Mouse (Mus musculus): ENCODE measurements around the gene Isg20l2. TPM values are rescaled to one million over a fixed set of nuclear protein-coding genes. Genes with fewer than 3 reads are reported as not detected.

Gene Isg20l2
- polyA plus RNA-seq, 1 experiment from 2014 or later, result 60.7 TPM

DNA sequence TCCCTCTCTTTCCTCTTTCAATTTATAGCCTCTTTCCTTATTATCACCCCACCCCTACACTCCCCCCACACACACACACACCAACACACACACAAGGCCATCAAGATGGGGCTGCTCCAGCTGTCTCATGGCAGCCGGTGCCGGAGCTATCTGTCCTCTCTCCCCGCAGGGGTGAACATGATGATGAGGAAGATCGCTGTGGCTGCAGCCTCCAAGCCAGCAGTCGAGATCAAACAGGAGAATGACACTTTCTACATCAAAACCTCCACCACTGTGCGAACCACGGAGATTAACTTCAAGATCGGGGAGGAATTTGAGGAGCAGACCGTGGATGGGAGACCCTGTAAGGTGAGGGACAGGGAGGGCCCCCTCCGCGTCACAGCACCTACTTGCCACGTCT, 21.8 kb downstream of the Isg20l2 start:
- Histone ChIP-seq H3K27ac (0 out of 2 replicates have a peak overlapping the region, but pooled peaks have one; percentile 33), H3K9me3 (no peaks in the 10 kb centered on the region), H3K4me1 (peaks cover 55% of the 10 kb centered on the region), H3K36me3 (peaks cover 5% of the 10 kb centered on the region; the same call in 1 of the 2 replicates), H3K4me3 (peak overlapping the region; percentile 8; the same call in 1 of the 2 replicates), H3K9ac (peak overlapping the region; percentile 47), H3K4me2 (replicated peaks) (peak overlapping the region; percentile 71), H3K27me3 (replicated peaks) (no peaks in the 10 kb centered on the region)
- 17% methylated on average over 12 of the region's 12 CpGs for WGBS
- ATAC-seq (ENCODE audit: low FRiP score, low read depth), result no peak

DNA sequence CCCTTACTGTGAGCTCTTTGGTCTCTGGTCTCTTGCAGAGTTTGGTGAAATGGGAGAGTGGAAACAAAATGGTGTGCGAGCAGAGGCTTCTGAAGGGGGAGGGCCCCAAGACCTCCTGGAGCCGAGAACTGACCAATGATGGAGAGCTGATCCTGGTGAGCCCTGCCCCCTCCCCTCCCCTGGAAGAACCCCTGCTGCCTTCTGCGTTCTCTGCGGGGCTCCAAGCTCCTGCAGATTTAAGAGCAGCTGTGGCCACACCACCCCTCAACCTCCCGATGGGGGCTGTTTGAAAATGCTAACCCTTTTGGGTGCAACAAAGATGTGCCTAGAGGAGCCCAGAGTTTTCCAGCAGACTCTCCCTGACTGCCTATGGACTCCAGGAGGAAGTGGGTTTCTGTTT, 22.3 kb downstream of the Isg20l2 start:
- Histone ChIP-seq H3K27ac (0 out of 2 replicates have a peak overlapping the region, but pooled peaks have one; percentile 33), H3K4me1 (peaks cover 50% of the 10 kb centered on the region), H3K9me3 (no peaks in the 10 kb centered on the region), H3K9ac (peak overlapping the region; percentile 47), H3K4me2 (replicated peaks) (peak overlapping the region; percentile 71), H3K27me3 (replicated peaks) (no peaks in the 10 kb centered on the region), H3K36me3 (peaks cover 5% of the 10 kb centered on the region; the same call in 1 of the 2 replicates), H3K4me3 (0 out of 2 replicates have a peak overlapping the region, but pooled peaks have one; percentile 8)
- 0 out of 2 replicates have a peak, but pooled peaks have one; percentile 21 for ATAC-seq (ENCODE audit: low FRiP score, low read depth)
- WGBS, result 3% methylated on average over 5 of the region's 5 CpGs

DNA sequence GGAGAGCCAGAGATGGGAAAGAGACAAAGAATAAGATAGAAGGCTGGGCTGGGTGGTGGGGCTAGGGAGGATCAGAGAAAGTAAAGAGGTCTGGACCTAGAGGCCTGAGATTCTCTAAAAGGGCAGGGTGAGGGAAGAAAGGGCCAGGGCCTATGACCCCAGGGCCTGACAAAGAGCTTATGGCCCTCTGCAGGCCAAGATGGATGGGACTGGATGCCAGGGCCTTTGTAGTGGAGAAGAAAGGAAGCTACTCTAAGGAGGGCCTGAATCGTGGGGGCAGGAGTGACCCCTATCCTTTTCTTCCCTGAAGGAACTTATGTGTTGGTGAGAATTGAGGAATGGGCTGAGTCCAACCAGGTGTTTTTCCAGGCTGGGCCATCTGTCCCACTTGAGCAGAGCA, 27.9 kb downstream of the Isg20l2 start:
- Histone ChIP-seq H3K9ac (no peak overlapping the region), H3K4me1 (peaks cover 32% of the 10 kb centered on the region)

GRCm38 (mm10) chr3:87958476-87958875, 28.4 kb downstream of the Isg20l2 start:
- H3K9ac ChIP-seq, result no peak overlapping the region
- ATAC-seq (ENCODE audit: low FRiP score, low read depth), result no peak
- peaks cover 29% of the 10 kb centered on the region for H3K4me1 ChIP-seq
- H3K27me3 ChIP-seq (replicated peaks), result no peaks in the 10 kb centered on the region
- H3K9me3 ChIP-seq, result no peaks in the 10 kb centered on the region
- 12% methylated on average over 4 of the region's 4 CpGs for WGBS
- no peak overlapping the region for H3K27ac ChIP-seq
- H3K36me3 ChIP-seq, result peaks cover 5% of the 10 kb centered on the region; the same call in 1 of the 2 replicates
- H3K4me2 ChIP-seq (replicated peaks), result no peak overlapping the region
- H3K4me3 ChIP-seq, result no peak overlapping the region

More for the DNA sequence above, 27.9 kb downstream of the Isg20l2 start:
- no peaks in the 10 kb centered on the region for H3K27me3 ChIP-seq (replicated peaks)
- peaks cover 5% of the 10 kb centered on the region; the same call in 1 of the 2 replicates for H3K36me3 ChIP-seq
- H3K27ac ChIP-seq, result no peak overlapping the region
- no peak for ATAC-seq (ENCODE audit: low FRiP score, low read depth)
- WGBS, result 8% methylated on average over 1 of the region's 1 CpGs
- H3K9me3 ChIP-seq, result no peaks in the 10 kb centered on the region
- H3K4me2 ChIP-seq (replicated peaks), result no peak overlapping the region
- H3K4me3 ChIP-seq, result no peak overlapping the region

DNA sequence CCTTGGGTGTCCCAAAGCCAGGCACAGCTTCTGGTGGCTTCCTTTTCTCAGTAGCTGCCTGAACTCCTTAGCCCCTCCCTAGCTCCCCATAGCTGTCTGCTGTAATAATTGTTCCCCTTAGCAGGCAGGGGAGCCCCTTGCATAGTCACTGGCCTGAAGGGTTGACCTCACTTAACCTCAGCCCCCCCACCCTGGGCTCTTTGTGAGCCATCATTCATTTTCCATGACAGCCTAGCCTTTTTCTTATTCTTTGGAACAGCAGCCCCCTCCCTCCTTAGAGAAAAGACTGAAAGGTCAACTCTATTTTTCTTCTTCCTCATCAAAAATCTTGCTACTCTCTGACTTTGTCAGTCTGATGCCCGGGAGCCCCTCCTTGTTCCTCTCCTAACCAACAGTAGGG, 28.9 kb downstream of the Isg20l2 start:
- ATAC-seq (ENCODE audit: low FRiP score, low read depth), result no peak
- Histone ChIP-seq H3K27ac (0 out of 2 replicates have a peak overlapping the region, but pooled peaks have one; percentile 12), H3K4me1 (peaks cover 29% of the 10 kb centered on the region), H3K36me3 (peaks cover 3% of the 10 kb centered on the region; the same call in 1 of the 2 replicates), H3K9me3 (no peaks in the 10 kb centered on the region), H3K9ac (no peak overlapping the region), H3K4me3 (no peak overlapping the region), H3K27me3 (replicated peaks) (no peaks in the 10 kb centered on the region), H3K4me2 (replicated peaks) (no peak overlapping the region)
- WGBS, result 11% methylated on average over 1 of the region's 1 CpGs

DNA sequence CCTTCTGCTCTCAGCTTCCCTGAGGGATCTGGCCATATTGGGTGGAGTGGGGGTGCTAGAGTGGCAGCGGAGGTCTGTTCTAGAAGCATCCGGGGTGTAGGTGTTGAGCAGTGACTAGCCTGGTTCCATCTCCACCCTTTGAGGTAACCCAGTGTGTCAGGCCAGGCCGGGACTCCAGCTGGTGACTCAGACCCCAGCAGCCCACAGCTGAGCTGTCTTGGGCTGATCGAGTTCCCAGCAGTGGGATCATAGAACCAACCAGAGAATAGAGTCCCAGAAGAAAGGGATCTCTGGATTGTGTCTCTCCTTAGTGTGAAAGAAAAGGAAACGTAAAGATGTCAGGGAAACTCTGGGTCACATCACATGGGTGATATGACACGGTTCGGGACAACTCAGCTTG, 29.3 kb downstream of the Isg20l2 start:
- Histone ChIP-seq H3K9ac (no peak overlapping the region), H3K27me3 (replicated peaks) (no peaks in the 10 kb centered on the region), H3K27ac (peak overlapping the region; percentile 92; the same call in 1 of the 2 replicates), H3K4me1 (peaks cover 29% of the 10 kb centered on the region), H3K9me3 (no peaks in the 10 kb centered on the region), H3K4me2 (replicated peaks) (no peak overlapping the region), H3K36me3 (no peaks in the 10 kb centered on the region), H3K4me3 (no peak overlapping the region)
- ATAC-seq (ENCODE audit: low FRiP score, low read depth), result no peak
- WGBS, result 34% methylated on average over 7 of the region's 7 CpGs

DNA sequence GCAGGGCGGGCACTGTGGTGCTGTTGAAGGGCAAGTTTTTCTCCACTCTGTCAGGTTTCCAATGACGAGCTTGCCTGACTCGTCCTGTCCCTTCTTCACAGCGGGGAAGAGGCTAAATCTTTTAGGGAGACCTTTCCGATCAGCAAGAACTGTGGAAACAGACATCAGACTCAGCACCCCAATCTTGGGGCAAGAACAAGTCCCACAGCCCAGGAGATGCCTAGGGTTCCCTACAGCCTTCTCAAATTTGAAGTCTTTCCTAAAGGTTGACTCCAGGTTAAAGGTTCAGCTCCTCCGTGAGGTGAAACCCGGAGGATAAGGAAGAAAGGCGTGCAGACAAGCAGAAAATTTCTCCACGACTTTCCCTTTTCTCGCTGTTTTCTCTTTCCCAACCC, 30.1 kb downstream of the Isg20l2 start:
- peak overlapping the region; percentile 70 for H3K9ac ChIP-seq
- 0 out of 2 replicates have a peak, but pooled peaks have one; percentile 10 for ATAC-seq (ENCODE audit: low FRiP score, low read depth)
- no peaks in the 10 kb centered on the region for H3K9me3 ChIP-seq
- peak overlapping the region; percentile 92 for H3K27ac ChIP-seq
- H3K4me3 ChIP-seq, result peak overlapping the region; percentile 41
- peak overlapping the region; percentile 72 for H3K4me2 ChIP-seq (replicated peaks)
- no peaks in the 10 kb centered on the region for H3K36me3 ChIP-seq
- WGBS, result 5% methylated on average over 10 of the region's 10 CpGs
- H3K4me1 ChIP-seq, result peaks cover 29% of the 10 kb centered on the region
- H3K27me3 ChIP-seq (replicated peaks), result no peaks in the 10 kb centered on the region

GRCm38 (mm10) chr3:87960586-87961191, 30.6 kb downstream of the Isg20l2 start:
- H3K4me3 ChIP-seq, result peak overlapping the region; percentile 41
- peak overlapping the region; percentile 70 for H3K9ac ChIP-seq
- WGBS, result under 1% methylated on average over 27 of the region's 27 CpGs
- peak; percentile 98 for ATAC-seq (ENCODE audit: low FRiP score, low read depth)
- H3K4me1 ChIP-seq, result peaks cover 29% of the 10 kb centered on the region
- peak overlapping the region; percentile 92 for H3K27ac ChIP-seq
- H3K27me3 ChIP-seq (replicated peaks), result no peaks in the 10 kb centered on the region
- H3K4me2 ChIP-seq (replicated peaks), result peak overlapping the region; percentile 72
- H3K36me3 ChIP-seq, result no peaks in the 10 kb centered on the region
- no peaks in the 10 kb centered on the region for H3K9me3 ChIP-seq

GRCm38 (mm10) chr3:87970184-87970938, 40.2 kb downstream of the Isg20l2 start:
- H3K4me3 ChIP-seq, result peak overlapping the region; percentile 78
- H3K36me3 ChIP-seq, result peaks cover 2% of the 10 kb centered on the region
- ATAC-seq (ENCODE audit: low FRiP score, low read depth), result no peak
- H3K27ac ChIP-seq, result no peak overlapping the region
- peak overlapping the region; percentile 94 for H3K4me2 ChIP-seq (replicated peaks)
- no peaks in the 10 kb centered on the region for H3K9me3 ChIP-seq
- no peaks in the 10 kb centered on the region for H3K27me3 ChIP-seq (replicated peaks)
- WGBS, result under 1% methylated on average over 21 of the region's 21 CpGs
- H3K9ac ChIP-seq, result 0 out of 2 replicates have a peak overlapping the region, but pooled peaks have one; percentile 92
- H3K4me1 ChIP-seq, result peaks cover 51% of the 10 kb centered on the region

DNA sequence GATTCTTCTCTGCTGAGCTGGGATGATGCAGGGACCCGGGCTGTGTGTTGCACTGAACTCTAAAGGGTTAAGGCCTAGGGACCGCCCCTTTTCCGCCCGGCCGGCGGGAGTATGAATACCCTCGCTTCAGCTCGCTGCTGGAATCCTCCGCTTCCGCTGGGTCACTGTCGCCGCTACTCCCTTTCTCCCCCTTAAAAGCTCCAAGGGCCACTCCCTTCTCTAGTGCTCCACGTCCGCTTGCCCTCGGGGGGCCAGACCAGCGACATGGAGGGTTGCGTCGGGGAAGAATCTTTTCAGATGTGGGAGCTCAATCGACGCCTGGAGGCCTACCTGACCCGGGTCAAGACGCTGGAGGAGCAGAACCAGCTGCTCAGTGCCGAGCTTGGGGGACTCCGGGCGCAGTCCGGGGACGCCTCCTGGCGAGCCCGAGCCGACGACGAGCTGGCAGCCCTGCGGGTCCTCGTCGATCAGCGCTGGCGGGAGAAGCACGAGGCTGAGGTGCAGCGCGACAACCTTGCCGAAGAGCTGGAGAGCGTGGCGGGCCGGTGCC, 40.9 kb downstream of the Isg20l2 start, which contains the start of gene Nes:
Gene Nes (plus strand): TSS at position 140 of the 550 bp plus-strand sequence.
- Histone ChIP-seq H3K4me3 (peak within 1 kb of the TSS; percentile 78), H3K9me3 (no peaks in the 10 kb centered on the region), H3K4me2 (replicated peaks) (peak within 1 kb of the TSS; percentile 94), H3K36me3 (peaks cover 8% of the 10 kb centered on the region), H3K27me3 (replicated peaks) (no peaks in the 10 kb centered on the region), H3K4me1 (peaks cover 51% of the 10 kb centered on the region), H3K9ac (peak within 1 kb of the TSS; percentile 92), H3K27ac (peak within 1 kb of the TSS; percentile 75)
- WGBS, result under 1% methylated on average over 44 of the region's 44 CpGs
- peak; percentile 57 for ATAC-seq (ENCODE audit: low FRiP score, low read depth)

GRCm38 (mm10) chr3:87971489-87972202, 41.5 kb downstream of the Isg20l2 start:
- Histone ChIP-seq H3K4me1 (peaks cover 51% of the 10 kb centered on the region), H3K4me3 (peak overlapping the region; percentile 78)
- no peak; the same call in 1 of the 2 replicates for ATAC-seq (ENCODE audit: low FRiP score, low read depth)

More at GRCm38 (mm10) chr3:87971489-87972202, 41.5 kb downstream of the Isg20l2 start:
- peak overlapping the region; percentile 92 for H3K9ac ChIP-seq
- H3K36me3 ChIP-seq, result peaks cover 14% of the 10 kb centered on the region
- peak overlapping the region; percentile 94 for H3K4me2 ChIP-seq (replicated peaks)
- no peaks in the 10 kb centered on the region for H3K27me3 ChIP-seq (replicated peaks)
- H3K9me3 ChIP-seq, result no peaks in the 10 kb centered on the region
- H3K27ac ChIP-seq, result peak overlapping the region; percentile 75
- WGBS, result under 1% methylated on average over 60 of the region's 60 CpGs

Measured in neural tube, embryonic 12.5 days (tissue).